Mouse (Mus musculus): ENCODE measurements around the gene Wdr76. TPM values are rescaled to one million over a fixed set of nuclear protein-coding genes. Genes with fewer than 3 reads are reported as not detected.
A peak's percentile ranks its signal among the peaks of the same experiment; 100 is the strongest.
"Not testable (repeated sequence)": the region's sequence is repeated elsewhere in the genome, so short reads cannot be mapped to it uniquely, and the experiment has no call there.

Wdr76 gene
- polyA plus RNA-seq, 1 experiment, result 4.8 TPM

DNA sequence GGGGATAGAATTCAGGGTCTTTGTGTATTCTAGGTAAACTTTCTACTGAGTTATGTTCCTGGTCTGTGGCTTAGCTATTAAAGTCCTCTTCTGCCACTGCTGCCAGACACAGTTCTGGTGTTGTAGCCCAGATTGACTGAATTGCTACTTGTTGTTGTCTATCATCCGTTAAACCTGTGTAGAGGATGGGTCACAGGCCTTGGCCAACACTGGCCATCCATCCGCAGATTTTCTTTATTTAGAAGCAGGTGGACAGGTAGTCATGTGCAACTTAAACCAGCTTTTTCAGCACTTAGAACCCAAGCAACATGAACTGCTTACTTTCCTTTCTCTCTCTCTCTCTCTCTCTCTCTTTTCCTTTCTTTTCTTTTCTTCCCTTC lies 1.4 kb downstream of the Wdr76 start:
- no peaks in the 10 kb centered on the region for H3K27me3 ChIP-seq (ENCODE audit: control insufficient read depth, insufficient read depth, insufficient read length)
- H3K79me3 ChIP-seq (ENCODE audit: low read depth), result peaks cover 32% of the 10 kb centered on the region
- TF ChIP-seq USF1 (IDR thresholded peaks at IDR 0.05; ENCODE audit: low read depth) (no peak), MYOD1 (IDR thresholded peaks at IDR 0.05; ENCODE audit: control insufficient read depth, insufficient read length, low read depth) (no peak), MAX (IDR thresholded peaks at IDR 0.05) (no peak), CTCF (IDR thresholded peaks at IDR 0.05; ENCODE audit: control insufficient read depth, insufficient read depth, insufficient read length) (no peak), MYOG (IDR thresholded peaks at IDR 0.05; ENCODE audit: control insufficient read depth, extremely low read depth, insufficient read length) (no peak), CEBPB (IDR thresholded peaks at IDR 0.05; ENCODE audit: low read depth) (no peak), FOSL1 (IDR thresholded peaks at IDR 0.05; ENCODE audit: insufficient read depth, low read length, poor library complexity, severe bottlenecking) (no peak)
- H3K4me3 ChIP-seq (ENCODE audit: insufficient read depth, poor library complexity, severe bottlenecking), result peak overlapping the region; percentile 85
- H3K36me3 ChIP-seq (ENCODE audit: control insufficient read depth, insufficient read depth), result peaks cover 13% of the 10 kb centered on the region
- H3K79me2 ChIP-seq (ENCODE audit: control insufficient read depth, insufficient read depth), result peaks cover 63% of the 10 kb centered on the region
- H3ac ChIP-seq (ENCODE audit: control insufficient read depth, insufficient read length, low read depth), result peak overlapping the region; percentile 18

DNA sequence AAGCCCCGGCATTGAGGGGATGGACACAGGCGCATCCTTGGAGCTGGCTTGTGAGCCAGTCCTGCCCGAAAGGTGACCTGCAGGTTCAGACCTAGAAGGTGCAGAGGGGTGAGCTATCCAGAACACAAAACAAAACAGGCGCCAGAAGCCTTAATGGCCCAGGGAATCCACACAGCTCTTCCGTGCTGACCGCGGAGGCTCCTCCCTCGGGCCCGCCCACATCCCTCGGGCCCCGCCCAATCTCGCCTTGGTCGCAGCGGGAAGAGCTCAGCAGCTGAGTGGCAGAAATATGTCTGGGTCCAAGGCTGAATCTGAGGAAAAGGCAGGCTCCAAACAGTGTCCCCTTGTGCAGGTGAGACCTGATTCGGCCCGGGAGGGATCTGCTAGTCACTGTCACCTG lies 3.1 kb downstream of the Wdr76 start:
- H3ac ChIP-seq (ENCODE audit: control insufficient read depth, insufficient read length, low read depth), result peak overlapping the region; percentile 67
- H3K36me3 ChIP-seq (ENCODE audit: control insufficient read depth, insufficient read depth), result peaks cover 17% of the 10 kb centered on the region
- H3K79me2 ChIP-seq (ENCODE audit: control insufficient read depth, insufficient read depth), result peaks cover 58% of the 10 kb centered on the region
- peaks cover 28% of the 10 kb centered on the region for H3K79me3 ChIP-seq (ENCODE audit: low read depth)
- H3K4me3 ChIP-seq (ENCODE audit: insufficient read depth, poor library complexity, severe bottlenecking), result no peak overlapping the region
- TF ChIP-seq FOSL1 (IDR thresholded peaks at IDR 0.05; ENCODE audit: insufficient read depth, low read length, poor library complexity, severe bottlenecking) (no peak), MAX (IDR thresholded peaks at IDR 0.05) (no peak), MYOD1 (IDR thresholded peaks at IDR 0.05; ENCODE audit: control insufficient read depth, insufficient read length, low read depth) (no peak), USF1 (IDR thresholded peaks at IDR 0.05; ENCODE audit: low read depth) (no peak), MYOG (IDR thresholded peaks at IDR 0.05; ENCODE audit: control insufficient read depth, extremely low read depth, insufficient read length) (no peak), CEBPB (IDR thresholded peaks at IDR 0.05; ENCODE audit: low read depth) (no peak), CTCF (IDR thresholded peaks at IDR 0.05; ENCODE audit: control insufficient read depth, insufficient read depth, insufficient read length) (no peak)
- H3K27me3 ChIP-seq (ENCODE audit: control insufficient read depth, insufficient read depth, insufficient read length), result no peaks in the 10 kb centered on the region

DNA sequence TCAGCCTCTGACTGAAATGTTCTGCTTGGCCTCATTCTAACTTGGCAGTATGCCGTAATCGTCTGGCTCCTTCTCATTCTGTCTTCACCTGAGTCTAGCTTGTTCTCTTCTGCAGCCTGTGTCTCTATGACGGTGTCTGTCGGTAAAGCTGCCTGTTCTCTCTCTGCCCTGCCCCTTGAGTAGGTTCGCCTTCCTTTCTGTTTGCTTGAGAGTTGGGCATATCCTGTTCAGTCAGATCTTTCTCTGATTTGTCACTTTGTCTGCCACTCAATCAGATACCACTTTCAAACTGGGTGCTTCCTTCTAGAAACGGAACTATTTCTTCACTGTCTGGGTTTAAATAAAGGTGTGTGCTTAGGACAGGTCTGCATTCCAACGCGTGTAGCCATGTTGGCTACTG lies 4.9 kb downstream of the Wdr76 start:
- Histone ChIP-seq H3K79me2 (ENCODE audit: control insufficient read depth, insufficient read depth) (peaks cover 52% of the 10 kb centered on the region), H3K79me3 (ENCODE audit: low read depth) (peaks cover 26% of the 10 kb centered on the region), H3K36me3 (ENCODE audit: control insufficient read depth, insufficient read depth) (peaks cover 22% of the 10 kb centered on the region), H3ac (ENCODE audit: control insufficient read depth, insufficient read length, low read depth) (no peak overlapping the region), H3K4me3 (ENCODE audit: insufficient read depth, poor library complexity, severe bottlenecking) (no peak overlapping the region), H3K27me3 (ENCODE audit: control insufficient read depth, insufficient read depth, insufficient read length) (no peaks in the 10 kb centered on the region)
- TF ChIP-seq FOSL1 (IDR thresholded peaks at IDR 0.05; ENCODE audit: insufficient read depth, low read length, poor library complexity, severe bottlenecking), result no peak
- TF ChIP-seq MYOG (IDR thresholded peaks at IDR 0.05; ENCODE audit: control insufficient read depth, extremely low read depth, insufficient read length), result no peak
- no peak for TF ChIP-seq MAX (IDR thresholded peaks at IDR 0.05)
- no peak for TF ChIP-seq CTCF (IDR thresholded peaks at IDR 0.05; ENCODE audit: control insufficient read depth, insufficient read depth, insufficient read length)
- no peak for TF ChIP-seq CEBPB (IDR thresholded peaks at IDR 0.05; ENCODE audit: low read depth)
- no peak for TF ChIP-seq USF1 (IDR thresholded peaks at IDR 0.05; ENCODE audit: low read depth)
- no peak for TF ChIP-seq MYOD1 (IDR thresholded peaks at IDR 0.05; ENCODE audit: control insufficient read depth, insufficient read length, low read depth)

DNA sequence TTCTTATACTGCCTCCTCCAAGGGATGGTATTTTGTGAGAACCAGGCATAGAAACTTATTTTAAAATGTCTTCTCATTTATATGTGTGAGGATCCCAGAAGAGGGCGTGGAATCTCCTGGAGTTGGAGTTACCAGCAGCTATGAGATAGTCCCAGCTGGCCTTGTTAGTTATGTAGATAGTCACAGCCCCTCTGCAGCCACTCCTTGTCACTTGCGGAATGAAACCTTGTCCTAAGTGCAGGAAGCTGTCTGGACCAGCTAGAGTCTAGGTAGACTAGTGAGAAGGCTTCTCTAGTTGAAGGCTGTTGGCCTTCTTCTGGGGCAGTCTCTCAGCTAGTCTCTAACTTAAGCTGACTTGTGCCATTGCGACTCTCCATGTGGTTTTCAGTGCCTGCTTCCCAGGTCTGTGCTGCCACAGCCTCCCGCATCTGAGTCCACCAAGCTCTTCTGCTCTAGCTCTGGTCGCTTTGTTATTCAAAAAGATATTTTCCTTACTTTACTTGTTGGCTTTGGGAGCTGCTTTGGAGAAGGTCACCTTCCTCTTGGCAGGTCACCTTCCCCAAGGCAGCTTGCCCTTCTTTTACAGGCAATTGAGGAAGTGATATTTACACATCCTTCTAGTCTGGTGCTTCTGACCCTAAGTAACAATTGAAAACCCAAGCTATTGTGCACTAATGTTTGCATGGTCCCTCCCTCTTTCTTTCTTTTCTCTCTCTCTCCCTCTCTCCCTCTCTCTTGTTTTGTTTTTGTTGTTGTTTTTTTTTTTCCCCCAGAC lies 6.7 kb downstream of the Wdr76 start:
- H3ac ChIP-seq (ENCODE audit: control insufficient read depth, insufficient read length, low read depth); H3K4me3 ChIP-seq (ENCODE audit: insufficient read depth, poor library complexity, severe bottlenecking); H3K27me3 ChIP-seq (ENCODE audit: control insufficient read depth, insufficient read depth, insufficient read length): not testable (repeated sequence)
- H3K79me3 ChIP-seq (ENCODE audit: low read depth), result peaks cover 17% of the 10 kb centered on the region
- H3K79me2 ChIP-seq (ENCODE audit: control insufficient read depth, insufficient read depth), result peaks cover 36% of the 10 kb centered on the region
- H3K36me3 ChIP-seq (ENCODE audit: control insufficient read depth, insufficient read depth), result peaks cover 31% of the 10 kb centered on the region

DNA sequence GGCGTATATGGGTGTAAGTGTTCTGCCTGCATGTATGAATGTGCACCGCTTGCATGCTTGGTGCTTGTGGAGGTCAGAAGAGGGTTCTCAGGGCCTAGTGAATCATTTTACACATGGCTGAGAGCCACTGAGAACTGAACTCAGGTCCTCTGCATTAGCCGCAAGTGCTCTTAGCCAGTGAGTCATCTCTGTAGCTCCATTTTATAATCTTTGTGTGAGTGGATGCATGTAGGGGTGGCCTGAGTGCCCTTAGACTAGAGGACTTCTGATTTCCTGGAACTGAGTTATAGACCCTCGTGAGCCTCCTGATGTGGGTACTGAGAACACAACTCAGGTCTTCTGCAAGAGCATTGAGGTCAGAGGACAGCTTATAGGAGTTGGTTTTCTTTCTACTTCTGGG lies 7.7 kb downstream of the Wdr76 start:
- H3K79me3 ChIP-seq (ENCODE audit: low read depth), result peaks cover 14% of the 10 kb centered on the region
- H3K36me3 ChIP-seq (ENCODE audit: control insufficient read depth, insufficient read depth), result peaks cover 31% of the 10 kb centered on the region
- H3K27me3 ChIP-seq (ENCODE audit: control insufficient read depth, insufficient read depth, insufficient read length), result no peaks in the 10 kb centered on the region
- H3K4me3 ChIP-seq (ENCODE audit: insufficient read depth, poor library complexity, severe bottlenecking), result no peak overlapping the region
- H3ac ChIP-seq (ENCODE audit: control insufficient read depth, insufficient read length, low read depth), result no peak overlapping the region
- H3K79me2 ChIP-seq (ENCODE audit: control insufficient read depth, insufficient read depth), result peaks cover 26% of the 10 kb centered on the region
- TF ChIP-seq CTCF (IDR thresholded peaks at IDR 0.05; ENCODE audit: control insufficient read depth, insufficient read depth, insufficient read length), result no peak
- TF ChIP-seq MYOD1 (IDR thresholded peaks at IDR 0.05; ENCODE audit: control insufficient read depth, insufficient read length, low read depth), result no peak
- no peak for TF ChIP-seq FOSL1 (IDR thresholded peaks at IDR 0.05; ENCODE audit: insufficient read depth, low read length, poor library complexity, severe bottlenecking)
- no peak for TF ChIP-seq USF1 (IDR thresholded peaks at IDR 0.05; ENCODE audit: low read depth)
- TF ChIP-seq CEBPB (IDR thresholded peaks at IDR 0.05; ENCODE audit: low read depth), result no peak
- TF ChIP-seq MYOG (IDR thresholded peaks at IDR 0.05; ENCODE audit: control insufficient read depth, extremely low read depth, insufficient read length), result no peak
- no peak for TF ChIP-seq MAX (IDR thresholded peaks at IDR 0.05)

DNA sequence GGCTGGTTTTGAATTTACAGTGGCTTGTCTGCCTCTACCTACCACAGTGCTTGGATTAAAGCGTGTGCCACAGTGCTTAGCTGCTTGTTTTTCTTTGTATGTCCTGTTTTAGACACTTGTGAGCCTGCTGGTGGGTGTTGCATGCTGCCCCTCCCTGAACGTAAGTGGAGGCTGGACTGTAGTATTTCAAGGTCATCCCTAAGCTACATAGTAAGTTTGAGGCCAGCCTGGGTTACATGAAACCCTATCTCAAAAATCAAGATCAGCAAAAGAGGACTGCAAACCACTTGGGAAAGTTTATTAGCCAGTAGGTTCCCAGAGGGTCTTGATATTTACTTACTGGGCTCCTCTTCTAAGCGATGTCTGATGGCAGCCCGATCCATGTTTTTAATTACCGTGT lies 11.6 kb downstream of the Wdr76 start:
- TF ChIP-seq MYOD1 (IDR thresholded peaks at IDR 0.05; ENCODE audit: control insufficient read depth, insufficient read length, low read depth), result no peak
- no peak for TF ChIP-seq MYOG (IDR thresholded peaks at IDR 0.05; ENCODE audit: control insufficient read depth, extremely low read depth, insufficient read length)
- TF ChIP-seq CTCF (IDR thresholded peaks at IDR 0.05; ENCODE audit: control insufficient read depth, insufficient read depth, insufficient read length), result no peak
- no peak for TF ChIP-seq FOSL1 (IDR thresholded peaks at IDR 0.05; ENCODE audit: insufficient read depth, low read length, poor library complexity, severe bottlenecking)
- no peak for TF ChIP-seq MAX (IDR thresholded peaks at IDR 0.05)
- TF ChIP-seq CEBPB (IDR thresholded peaks at IDR 0.05; ENCODE audit: low read depth), result no peak
- no peak for TF ChIP-seq USF1 (IDR thresholded peaks at IDR 0.05; ENCODE audit: low read depth)
- Histone ChIP-seq H3K4me3 (ENCODE audit: insufficient read depth, poor library complexity, severe bottlenecking) (no peak overlapping the region), H3ac (ENCODE audit: control insufficient read depth, insufficient read length, low read depth) (no peak overlapping the region), H3K79me2 (ENCODE audit: control insufficient read depth, insufficient read depth) (peaks cover 4% of the 10 kb centered on the region), H3K79me3 (ENCODE audit: low read depth) (no peaks in the 10 kb centered on the region), H3K36me3 (ENCODE audit: control insufficient read depth, insufficient read depth) (peaks cover 18% of the 10 kb centered on the region), H3K27me3 (ENCODE audit: control insufficient read depth, insufficient read depth, insufficient read length) (no peaks in the 10 kb centered on the region)

DNA sequence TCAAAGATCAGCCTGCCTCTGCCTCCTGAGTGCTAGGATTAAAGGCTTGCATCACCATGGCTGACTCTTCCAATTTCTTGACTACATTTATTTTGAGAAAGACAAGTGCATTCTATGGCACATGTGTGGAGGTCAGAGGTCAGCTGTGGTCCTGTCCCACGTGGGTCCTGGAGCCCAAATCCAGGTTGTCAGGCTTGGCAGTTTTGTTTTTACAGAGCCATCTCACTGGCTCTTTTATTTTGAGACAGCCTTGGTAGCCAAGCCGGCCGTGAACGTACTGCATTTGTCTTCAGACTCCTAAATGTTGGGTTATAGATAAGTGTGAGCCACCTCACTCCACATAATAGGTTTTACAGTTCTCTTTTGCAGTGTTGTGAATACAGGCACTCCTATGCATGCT lies 12.2 kb downstream of the Wdr76 start:
- H3K4me3 ChIP-seq (ENCODE audit: insufficient read depth, poor library complexity, severe bottlenecking); H3ac ChIP-seq (ENCODE audit: control insufficient read depth, insufficient read length, low read depth); H3K79me3 ChIP-seq (ENCODE audit: low read depth); H3K79me2 ChIP-seq (ENCODE audit: control insufficient read depth, insufficient read depth); H3K27me3 ChIP-seq (ENCODE audit: control insufficient read depth, insufficient read depth, insufficient read length): not testable (repeated sequence)
- H3K36me3 ChIP-seq (ENCODE audit: control insufficient read depth, insufficient read depth), result peaks cover 15% of the 10 kb centered on the region
